Mouse (Mus musculus): ENCODE measurements around the gene Ano9. TPM values are rescaled to one million over a fixed set of nuclear protein-coding genes. Genes with fewer than 3 reads are reported as not detected.

The Ano9 gene
- polyA plus RNA-seq, 1 experiment = 2.5 TPM

- H3K4me1 ChIP-seq (ENCODE audit: control insufficient read depth, insufficient read depth, low read length) = peaks cover 2% of the 10 kb centered on the region
- TF ChIP-seq POLR2A (IDR thresholded peaks at IDR 0.05; ENCODE audit: borderline replicate concordance, control insufficient read depth, low read depth, low read length) (no peak; the same call in 1 of the 2 replicates), CTCF (IDR thresholded peaks at IDR 0.05; ENCODE audit: control insufficient read depth, insufficient read depth, low read length) (no peak; the same call in 1 of the 2 replicates)
- WGBS = 2% methylated on average over 29 of the region's 29 CpGs
- peak overlapping the region; percentile 90 for H3K4me3 ChIP-seq (replicated peaks; ENCODE audit: control insufficient read depth, low read depth, low read length)
- peak overlapping the region; percentile 76 for H3K27ac ChIP-seq (ENCODE audit: control insufficient read depth, insufficient read depth, low read depth, low read length, poor library complexity)
Measured at GRCm38 (mm10) chr7:141122689-141123516, 5.3 kb upstream of the Ano9 start.

- Histone ChIP-seq H3K4me3 (replicated peaks; ENCODE audit: control insufficient read depth, low read depth, low read length) (peak within 1 kb of the TSS; percentile 90), H3K27ac (ENCODE audit: control insufficient read depth, insufficient read depth, low read depth, low read length, poor library complexity) (peak within 1 kb of the TSS; percentile 76), H3K4me1 (ENCODE audit: control insufficient read depth, insufficient read depth, low read length) (peaks cover 2% of the 10 kb centered on the region)
- TF ChIP-seq POLR2A (IDR thresholded peaks at IDR 0.05; ENCODE audit: borderline replicate concordance, control insufficient read depth, low read depth, low read length) = no peak
- TF ChIP-seq CTCF (IDR thresholded peaks at IDR 0.05; ENCODE audit: control insufficient read depth, insufficient read depth, low read length) = no peak
- WGBS = 33% methylated on average over 14 of the region's 14 CpGs
Measured at GRCm38 (mm10) chr7:141122245-141122644, 4.6 kb upstream of the Ano9 start, which contains the start of gene Ptdss2. Gene Ptdss2, plus strand, starts transcription at chr7:141122382.

GRCm38 (mm10) chr7:141121051-141121531 is 3.5 kb upstream of the Ano9 start:
- 70% methylated on average over 5 of the region's 5 CpGs for WGBS
- H3K4me1 ChIP-seq (ENCODE audit: control insufficient read depth, insufficient read depth, low read length) = peaks cover 2% of the 10 kb centered on the region
- TF ChIP-seq POLR2A (IDR thresholded peaks at IDR 0.05; ENCODE audit: borderline replicate concordance, control insufficient read depth, low read depth, low read length) (no peak), CTCF (IDR thresholded peaks at IDR 0.05; ENCODE audit: control insufficient read depth, insufficient read depth, low read length) (0 out of 2 replicates have a peak, but pooled peaks have one; percentile 5)
- no peak overlapping the region for H3K4me3 ChIP-seq (replicated peaks; ENCODE audit: control insufficient read depth, low read depth, low read length)
- no peak overlapping the region for H3K27ac ChIP-seq (ENCODE audit: control insufficient read depth, insufficient read depth, low read depth, low read length, poor library complexity)

- peaks cover 2% of the 10 kb centered on the region for H3K4me1 ChIP-seq (ENCODE audit: control insufficient read depth, insufficient read depth, low read length)
- no peak for TF ChIP-seq POLR2A (IDR thresholded peaks at IDR 0.05; ENCODE audit: borderline replicate concordance, control insufficient read depth, low read depth, low read length)
- TF ChIP-seq CTCF (IDR thresholded peaks at IDR 0.05; ENCODE audit: control insufficient read depth, insufficient read depth, low read length) = no peak
- WGBS = 78% methylated on average over 3 of the region's 3 CpGs
- no peak overlapping the region for H3K27ac ChIP-seq (ENCODE audit: control insufficient read depth, insufficient read depth, low read depth, low read length, poor library complexity)
- no peak overlapping the region for H3K4me3 ChIP-seq (replicated peaks; ENCODE audit: control insufficient read depth, low read depth, low read length)
Measured at GRCm38 (mm10) chr7:141120605-141121004, 3.0 kb upstream of the Ano9 start.

GRCm38 (mm10) chr7:141119487-141119886 is 1.9 kb upstream of the Ano9 start:
- WGBS = 74% methylated on average over 3 of the region's 3 CpGs
- Histone ChIP-seq H3K4me3 (replicated peaks; ENCODE audit: control insufficient read depth, low read depth, low read length) (no peak overlapping the region), H3K4me1 (ENCODE audit: control insufficient read depth, insufficient read depth, low read length) (peaks cover 2% of the 10 kb centered on the region), H3K27ac (ENCODE audit: control insufficient read depth, insufficient read depth, low read depth, low read length, poor library complexity) (no peak overlapping the region)
- TF ChIP-seq POLR2A (IDR thresholded peaks at IDR 0.05; ENCODE audit: borderline replicate concordance, control insufficient read depth, low read depth, low read length) (no peak), CTCF (IDR thresholded peaks at IDR 0.05; ENCODE audit: control insufficient read depth, insufficient read depth, low read length) (no peak)

DNA sequence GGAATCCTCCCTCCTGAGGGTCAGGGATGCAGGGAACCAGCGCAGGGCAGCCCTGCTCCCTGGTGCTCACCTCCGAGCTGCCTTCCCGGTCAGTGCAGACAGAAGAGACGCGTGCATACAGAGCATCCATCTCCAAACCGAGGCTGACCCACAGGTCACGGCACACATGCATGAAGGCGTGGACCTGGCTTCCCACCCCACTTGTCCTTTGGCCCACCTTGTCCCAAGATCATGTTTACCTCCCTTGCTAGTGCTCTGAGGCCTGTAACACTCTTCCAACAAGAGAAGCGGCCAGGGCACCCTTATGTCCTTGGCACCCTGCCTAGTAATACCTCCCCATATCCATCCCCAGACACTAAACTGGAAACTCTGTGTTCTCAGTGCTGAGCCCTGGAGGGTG is 1.7 kb downstream of the Ano9 start:
- no peaks in the 10 kb centered on the region; the same call in 1 of the 2 replicates for H3K4me1 ChIP-seq (ENCODE audit: control insufficient read depth, insufficient read depth, low read length)
- WGBS = 88% methylated on average over 9 of the region's 9 CpGs
- TF ChIP-seq CTCF (IDR thresholded peaks at IDR 0.05; ENCODE audit: control insufficient read depth, insufficient read depth, low read length) (no peak), POLR2A (IDR thresholded peaks at IDR 0.05; ENCODE audit: borderline replicate concordance, control insufficient read depth, low read depth, low read length) (no peak)

GRCm38 (mm10) chr7:141103161-141103560 is 14.4 kb downstream of the Ano9 start:
- TF ChIP-seq CTCF (IDR thresholded peaks at IDR 0.05; ENCODE audit: control insufficient read depth, insufficient read depth, low read length) = no peak
- no peak for TF ChIP-seq POLR2A (IDR thresholded peaks at IDR 0.05; ENCODE audit: borderline replicate concordance, control insufficient read depth, low read depth, low read length)
- no peak overlapping the region for H3K4me3 ChIP-seq (replicated peaks; ENCODE audit: control insufficient read depth, low read depth, low read length)
- H3K27ac ChIP-seq (ENCODE audit: control insufficient read depth, insufficient read depth, low read depth, low read length, poor library complexity) = no peak overlapping the region
- WGBS = 72% methylated on average over 3 of the region's 3 CpGs
- H3K4me1 ChIP-seq (ENCODE audit: control insufficient read depth, insufficient read depth, low read length) = no peaks in the 10 kb centered on the region

More for the DNA sequence above, 1.7 kb downstream of the Ano9 start:
- Histone ChIP-seq H3K4me3 (replicated peaks; ENCODE audit: control insufficient read depth, low read depth, low read length) (no peak overlapping the region), H3K27ac (ENCODE audit: control insufficient read depth, insufficient read depth, low read depth, low read length, poor library complexity) (no peak overlapping the region)

GRCm38 (mm10) chr7:141099911-141100691 is 17.5 kb downstream of the Ano9 start, which contains the start of gene Sigirr:
Gene Sigirr, minus strand, starts transcription at chr7:141100572.
- TF ChIP-seq CTCF (IDR thresholded peaks at IDR 0.05; ENCODE audit: control insufficient read depth, insufficient read depth, low read length) (no peak), POLR2A (IDR thresholded peaks at IDR 0.05; ENCODE audit: borderline replicate concordance, control insufficient read depth, low read depth, low read length) (peak; percentile 66; the same call in 1 of the 2 replicates)
- Histone ChIP-seq H3K4me1 (ENCODE audit: control insufficient read depth, insufficient read depth, low read length) (peaks cover 9% of the 10 kb centered on the region), H3K27ac (ENCODE audit: control insufficient read depth, insufficient read depth, low read depth, low read length, poor library complexity) (no peak within 1 kb of the TSS), H3K4me3 (replicated peaks; ENCODE audit: control insufficient read depth, low read depth, low read length) (peak within 1 kb of the TSS; percentile 47)
- 6% methylated on average over 56 of the region's 56 CpGs for WGBS

Measured in bone marrow, adult 2 months (tissue).